Mouse (Mus musculus) left cerebral cortex, postnatal 10 days (tissue): ENCODE results near the gene Gm21943. TPM values are rescaled to one million over a fixed set of nuclear protein-coding genes. Genes with fewer than 3 reads are reported as not detected.
"Not testable (repeated sequence)": the region's sequence is repeated elsewhere in the genome, so short reads cannot be mapped to it uniquely, and the experiment has no call there.

Source experiments
- DNase-seq, 2 experiments: peaks; one replicate each; pipeline ENCODE4 v3.0.0; 2021 to 2022; ENCODE audit warnings: low spot score in 2 of 2, mixed read lengths in 1 of 2; ENCODE audit errors: extremely low spot score in 1 of 2
- intact Hi-C: fragments of 180-260 bp; cut with DNase I; formaldehyde crosslinking; loops from one replicate; pipeline ENCODE4 v1.15.1; 2025
- total RNA-seq, 2 experiments: library from RNA; stranded (reverse); gene quantifications; 2 replicates each; pipeline ENCODE4 v1.2.3; 2021

The Gm21943 gene
- not detected for total RNA-seq

DNA sequence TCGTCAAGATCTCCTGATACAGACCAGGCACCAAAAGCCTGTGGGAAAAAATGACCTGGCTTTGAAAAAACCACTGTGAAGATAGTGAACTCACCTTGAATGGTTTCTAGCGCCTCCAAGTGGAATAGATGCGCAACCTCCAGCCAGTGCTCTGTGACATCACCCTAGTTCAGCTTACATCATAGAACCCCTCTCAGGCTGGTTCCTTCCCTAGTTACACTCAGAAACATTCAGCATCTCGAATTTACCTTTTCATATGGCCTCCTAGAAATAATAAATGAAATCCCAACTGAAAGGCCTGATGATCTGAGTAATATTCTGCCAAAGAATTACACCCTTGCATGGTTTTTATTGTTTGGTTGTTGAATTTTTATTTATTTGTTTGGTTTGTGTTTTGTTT lies at the start of gene Gm21943:
Gene Gm21943, minus strand, starts transcription at position 101 of the 400 bp plus-strand sequence.
- DNase-seq, intact Hi-C loops: not testable (repeated sequence)

Other genes with a start within 250 kb of the Gm21943 start
- not detected for gene Gm28961, start 172.0 kb upstream of the Gm21943 start, total RNA-seq